Mouse (Mus musculus) right cerebral cortex, postnatal 36 days (tissue): Measurements from ENCODE around the gene Cuta.

Source experiments
- DNase-seq, 2 experiments: peaks; one replicate each; pipeline ENCODE4 v3.0.0; 2022; ENCODE audit warnings: low spot score in 2 of 2, mixed read lengths in 1 of 2

Gene Cuta

GRCm38 (mm10) chr17:26886047-26886749 lies 53.2 kb downstream of the Cuta start:
- peak; percentile 73 to 74 for DNase-seq

- peak; percentile 27 to 37 for DNase-seq
Observed at GRCm38 (mm10) chr17:26884995-26885926, 54.1 kb downstream of the Cuta start.
